In the genomic region with DNA sequence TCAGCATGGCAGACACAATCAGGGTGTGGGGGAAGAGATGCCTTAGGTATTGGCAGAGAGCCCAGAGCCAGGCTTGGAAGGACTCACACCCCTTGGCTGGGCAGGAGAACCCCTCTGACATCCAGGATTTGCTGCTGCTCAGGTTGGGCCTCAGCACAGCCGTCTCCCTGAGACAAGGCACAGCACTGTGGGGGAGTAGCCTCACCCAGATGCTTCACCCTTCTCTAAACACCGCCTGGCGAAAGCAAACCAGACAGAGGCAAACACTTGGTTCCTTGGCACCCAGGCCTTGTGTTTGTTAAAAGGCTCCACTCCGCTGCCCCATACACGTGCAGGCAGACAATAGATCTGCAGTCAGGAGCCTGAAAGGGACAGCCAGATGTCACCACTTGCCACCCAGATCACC, we compare ENCODE assay signal across 9 mouse cellular contexts. TPM values are rescaled to one million over a fixed set of nuclear protein-coding genes. Genes with fewer than 3 reads are reported as not detected.
DNase-seq lines count a peak whose midpoint lies in the region; ATAC-seq and TF ChIP-seq lines count a peak whose summit lies in the region.
"Had no signal": no experiment of that assay in that cellular context is flagged by ENCODE, and none has a peak within 500 bp of the region (broad histone marks: within the 10 kb centered on the region; RNA-seq: fewer than 3 reads in every experiment).

No protein-coding gene starts in this region.

- peaks cover 33% of the 10 kb centered on the region for H3K4me1 ChIP-seq in embryonic facial prominence, embryonic 10.5 days
- peaks cover 47% of the 10 kb centered on the region for H3K4me1 ChIP-seq in hindbrain, embryonic 13.5 days (replicated peaks)
- H3K4me1 ChIP-seq in liver, postnatal 0 days (ENCODE audit: insufficient read depth): peaks cover 5% of the 10 kb centered on the region
- peaks cover 24% of the 10 kb centered on the region for H3K4me1 ChIP-seq in small intestine, adult 2 months (ENCODE audit: control insufficient read depth, insufficient read depth, insufficient read length, low read length)

- no peaks in the 10 kb centered on the region for H3K36me3 ChIP-seq in embryonic facial prominence, embryonic 10.5 days (replicated peaks)
- H3K36me3 ChIP-seq in hindbrain, embryonic 13.5 days: peaks cover 14% of the 10 kb centered on the region
- H3K36me3 ChIP-seq in liver, postnatal 0 days (replicated peaks; ENCODE audit: insufficient read depth, low read length): no peaks in the 10 kb centered on the region
- no peaks in the 10 kb centered on the region for H3K36me3 ChIP-seq in small intestine, adult 2 months (ENCODE audit: control insufficient read depth, insufficient read depth, low read length)

- no peaks in the 10 kb centered on the region for H3K9me3 ChIP-seq in embryonic facial prominence, embryonic 10.5 days
- no peaks in the 10 kb centered on the region for H3K9me3 ChIP-seq in hindbrain, embryonic 13.5 days
- H3K9me3 ChIP-seq in liver, postnatal 0 days (ENCODE audit: low read length): no peaks in the 10 kb centered on the region

- 50% methylated on average over 5 of the region's 5 CpGs for WGBS in embryonic facial prominence, embryonic 10.5 days
- 23% methylated on average over 5 of the region's 5 CpGs for WGBS in hindbrain, embryonic 13.5 days
- 55% methylated on average over 5 of the region's 5 CpGs for WGBS in liver, postnatal 0 days (ENCODE audit: insufficient replicate concordance)
- WGBS in small intestine, adult 2 months: 40% methylated on average over 5 of the region's 5 CpGs

- no peak for DNase-seq in gastrocnemius, adult 2 months
- DNase-seq in gastrocnemius, postnatal 14 days: no peak
- no peak for DNase-seq in embryonic facial prominence, embryonic 10.5 days (ENCODE audit: low spot score)
- DNase-seq in liver, postnatal 0 days: no peak
- no peak for DNase-seq in natural killer cell, adult 2 months (ENCODE audit: low spot score in 2 of 2)

- H3K27ac ChIP-seq in gastrocnemius, adult 2 months: peak overlapping the region; percentile 95
- H3K27ac ChIP-seq in embryonic facial prominence, embryonic 10.5 days (replicated peaks): peak overlapping the region; percentile 69; the same call in 1 of the 2 replicates
- H3K27ac ChIP-seq in hindbrain, embryonic 13.5 days: peak overlapping the region; percentile 86
- H3K27ac ChIP-seq in liver, postnatal 0 days (ENCODE audit: low read depth): no peak overlapping the region
- H3K27ac ChIP-seq in small intestine, adult 2 months (ENCODE audit: insufficient read depth, low read depth, low read length): peak overlapping the region; percentile 14; the same call in 1 of the 2 replicates

- no peak for TF ChIP-seq EP300 in liver, postnatal 0 days (IDR thresholded peaks at IDR 0.05; ENCODE audit: low read depth)

- no peak for TF ChIP-seq POLR2A in small intestine, adult 2 months (IDR thresholded peaks at IDR 0.05; ENCODE audit: low read depth, low read length)

- intact Hi-C loops in gastrocnemius, adult 2 months (cut with DNase I): no loop called here
- intact Hi-C loops in gastrocnemius, postnatal 14 days (cut with DNase I; ENCODE audit: low total_unique reads): no loop called here

- no peak for TF ChIP-seq CTCF in gastrocnemius, adult 2 months (IDR thresholded peaks at IDR 0.05)
- TF ChIP-seq CTCF in liver, postnatal 0 days (IDR thresholded peaks at IDR 0.05; ENCODE audit: low read depth): no peak
- no peak for TF ChIP-seq CTCF in small intestine, adult 2 months (IDR thresholded peaks at IDR 0.05; ENCODE audit: extremely low read depth, insufficient read length, insufficient replicate concordance, low read depth, low read length)

- peak overlapping the region; percentile 90 for H3K4me3 ChIP-seq in gastrocnemius, adult 2 months
- peak overlapping the region; percentile 79 for H3K4me3 ChIP-seq in embryonic facial prominence, embryonic 10.5 days
- peak overlapping the region; percentile 86 for H3K4me3 ChIP-seq in hindbrain, embryonic 13.5 days
- no peak overlapping the region for H3K4me3 ChIP-seq in liver, postnatal 0 days (ENCODE audit: low read depth, low read length)
- H3K4me3 ChIP-seq in small intestine, adult 2 months (ENCODE audit: low read depth, low read length): peak overlapping the region; percentile 21

- H3K9ac ChIP-seq in hindbrain, embryonic 13.5 days: peak overlapping the region; percentile 96
- H3K9ac ChIP-seq in liver, postnatal 0 days (replicated peaks): no peak overlapping the region

- peaks cover 38% of the 10 kb centered on the region for H3K27me3 ChIP-seq in embryonic facial prominence, embryonic 10.5 days (replicated peaks; ENCODE audit: low read depth, poor library complexity, severe bottlenecking)
- peaks cover 20% of the 10 kb centered on the region for H3K27me3 ChIP-seq in hindbrain, embryonic 13.5 days
- H3K27me3 ChIP-seq in liver, postnatal 0 days (ENCODE audit: insufficient read depth, low read length): peaks cover 22% of the 10 kb centered on the region
- no peaks in the 10 kb centered on the region for H3K27me3 ChIP-seq in small intestine, adult 2 months (ENCODE audit: control insufficient read depth, insufficient read depth, low read length)

- 0 out of 2 replicates have a peak, but pooled peaks have one; percentile 23 for ATAC-seq in hindbrain, embryonic 13.5 days (ENCODE audit: low FRiP score)
- ATAC-seq in liver, postnatal 0 days: no peak
- ATAC-seq in erythroid progenitor cell, adult 5-6 weeks (replicated peaks; ENCODE audit: low FRiP score, poor library complexity, severe bottlenecking): no peak

- H3K4me2 ChIP-seq in hindbrain, embryonic 13.5 days: peak overlapping the region; percentile 82
- peak overlapping the region; percentile 63; the same call in 1 of the 2 replicates for H3K4me2 ChIP-seq in liver, postnatal 0 days (ENCODE audit: low read depth, low read length)

RNA-seq across cellular contexts. Expression of a gene that starts 18.2 kb away (rescaled TPM):
- total RNA-seq in gastrocnemius, adult 2 months (2021): 10 to 100 TPM; 12.7 to 18.4 TPM
- 10 to 100 TPM; 27.8 to 29.4 TPM for total RNA-seq in gastrocnemius, postnatal 14 days (2021)
- polyA plus RNA-seq in embryonic facial prominence, embryonic 10.5 days (2016; fragmentation: Nextera tagmentation; extraction: Ambion mirVana): 15.8 and 16.8 TPM in 2 replicates
- polyA plus RNA-seq in hindbrain, embryonic 13.5 days (2015; fragmentation: Nextera tagmentation; extraction: Ambion mirVana): 27.6 and 31.4 TPM in 2 replicates
- 1.4 and 1.6 TPM in 2 replicates for polyA plus RNA-seq in liver, postnatal 0 days (2015; fragmentation: Nextera tagmentation; extraction: Ambion mirVana)
- 15.9 and 23.1 TPM in 2 replicates for polyA plus RNA-seq in small intestine, adult 2 months (2012; rRNA removed)
- 2.1 TPM in 1 of 2 replicates, not detected in the other for total RNA-seq in erythroid progenitor cell, adult 5-6 weeks (2015; ENCODE audit: low replicate concordance)
- 0.68 and 2.1 TPM in 2 replicates for total RNA-seq in erythroid progenitor cell, adult 5-6 weeks (2017; ENCODE audit: low replicate concordance)

RNA-seq across cellular contexts. Expression of a gene that starts 28.2 kb away (rescaled TPM):
- total RNA-seq in gastrocnemius, adult 2 months (2021): 1 to 10 TPM in 1 of 2 experiments, under 1 TPM in 1; 0.26 to 1.3 TPM
- not detected for total RNA-seq in gastrocnemius, postnatal 14 days (2021)
- polyA plus RNA-seq in embryonic facial prominence, embryonic 10.5 days (2016; fragmentation: Nextera tagmentation; extraction: Ambion mirVana): not detected in 2 replicates
- not detected in 2 replicates for polyA plus RNA-seq in hindbrain, embryonic 13.5 days (2015; fragmentation: Nextera tagmentation; extraction: Ambion mirVana)
- not detected in 2 replicates for polyA plus RNA-seq in liver, postnatal 0 days (2015; fragmentation: Nextera tagmentation; extraction: Ambion mirVana)
- 0.27 TPM in 1 of 2 replicates, not detected in the other for polyA plus RNA-seq in small intestine, adult 2 months (2012; rRNA removed)
- total RNA-seq in erythroid progenitor cell, adult 5-6 weeks (2015; ENCODE audit: low replicate concordance): not detected in 2 replicates
- total RNA-seq in erythroid progenitor cell, adult 5-6 weeks (2017; ENCODE audit: low replicate concordance): not detected in 2 replicates
- polyA plus RNA-seq: liver, embryonic 16.5 days had no signal

RNA-seq across cellular contexts. Expression of a gene that starts 45.7 kb away (rescaled TPM):
- total RNA-seq in gastrocnemius, adult 2 months (2021): under 1 TPM; 0.43 to 0.84 TPM
- total RNA-seq in gastrocnemius, postnatal 14 days (2021): 1 to 10 TPM; 1.0 to 1.1 TPM
- polyA plus RNA-seq in embryonic facial prominence, embryonic 10.5 days (2016; fragmentation: Nextera tagmentation; extraction: Ambion mirVana): 1.8 TPM in 2 replicates
- 3.8 and 4.0 TPM in 2 replicates for polyA plus RNA-seq in hindbrain, embryonic 13.5 days (2015; fragmentation: Nextera tagmentation; extraction: Ambion mirVana)
- 0.08 and 0.15 TPM in 2 replicates for polyA plus RNA-seq in liver, postnatal 0 days (2015; fragmentation: Nextera tagmentation; extraction: Ambion mirVana)
- polyA plus RNA-seq in small intestine, adult 2 months (2012; rRNA removed): 1.6 and 3.6 TPM in 2 replicates
- total RNA-seq in erythroid progenitor cell, adult 5-6 weeks (2015; ENCODE audit: low replicate concordance): 0.36 TPM in 1 of 2 replicates, not detected in the other
- 0.38 TPM in 1 of 2 replicates, not detected in the other for total RNA-seq in erythroid progenitor cell, adult 5-6 weeks (2017; ENCODE audit: low replicate concordance)

RNA-seq across cellular contexts. Expression of a gene that starts 52.9 kb away (rescaled TPM):
- total RNA-seq in gastrocnemius, adult 2 months (2021): 1 to 10 TPM; 3.0 to 4.1 TPM
- total RNA-seq in gastrocnemius, postnatal 14 days (2021): 1 to 10 TPM; 3.2 to 4.0 TPM
- 0.35 and 0.65 TPM in 2 replicates for polyA plus RNA-seq in embryonic facial prominence, embryonic 10.5 days (2016; fragmentation: Nextera tagmentation; extraction: Ambion mirVana)
- polyA plus RNA-seq in hindbrain, embryonic 13.5 days (2015; fragmentation: Nextera tagmentation; extraction: Ambion mirVana): 0.76 and 1.2 TPM in 2 replicates
- 0.90 and 1.1 TPM in 2 replicates for polyA plus RNA-seq in liver, postnatal 0 days (2015; fragmentation: Nextera tagmentation; extraction: Ambion mirVana)
- 1.2 and 2.9 TPM in 2 replicates for polyA plus RNA-seq in small intestine, adult 2 months (2012; rRNA removed)
- total RNA-seq in erythroid progenitor cell, adult 5-6 weeks (2015; ENCODE audit: low replicate concordance): 2.5 TPM in 1 of 2 replicates, not detected in the other
- total RNA-seq in erythroid progenitor cell, adult 5-6 weeks (2017; ENCODE audit: low replicate concordance): 0.30 TPM in 1 of 2 replicates, not detected in the other
